Mouse (Mus musculus) spleen, adult 2 months (tissue): ENCODE measurements around the gene Pfn1.

Experiments
- CTCF ChIP-seq: fragments of 200-500 bp; IDR thresholded peaks from 2 replicates; pipeline ENCODE4 v1.5.1; 2011; ENCODE audit warnings: mild to moderate bottlenecking, inconsistent platforms; ENCODE audit not compliant: insufficient read depth, insufficient read length, insufficient replicate concordance; ENCODE audit errors: extremely low read depth
- POLR2A ChIP-seq: fragments of 200-500 bp; IDR thresholded peaks from 2 replicates; pipeline ENCODE4 v1.6.1; 2011; ENCODE audit warnings: low read depth, low read length, inconsistent platforms

DNA sequence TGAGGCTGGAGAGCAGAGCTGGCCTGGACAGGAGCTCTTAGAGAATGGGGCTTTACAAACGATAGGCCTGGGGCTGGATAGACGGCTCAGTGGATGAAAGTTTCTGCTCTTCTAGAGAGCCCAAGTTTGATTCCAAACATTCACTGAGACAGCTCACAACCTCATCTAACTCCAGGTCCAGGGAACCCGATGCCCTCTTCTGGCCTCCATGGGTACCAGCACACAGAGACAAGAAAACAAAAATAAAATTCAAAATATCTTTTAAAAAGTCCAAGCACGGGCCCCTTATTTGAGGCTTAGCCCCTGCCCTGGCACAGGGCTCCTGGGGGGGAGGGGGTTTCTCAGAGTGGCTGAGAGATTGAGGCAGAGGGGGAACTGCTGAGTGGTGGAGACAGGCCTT is 43.7 kb downstream of the Pfn1 start:
- TF ChIP-seq CTCF: no peak
- TF ChIP-seq POLR2A: no peak
